Comparison of ENCODE assay signal across 12 mouse cellular contexts in genomic region chr14:57706760-57707099, GRCm38 (mm10). TPM values are rescaled to one million over a fixed set of nuclear protein-coding genes. Genes with fewer than 3 reads are reported as not detected.
DNase-seq lines count a peak whose midpoint lies in the region; ATAC-seq and TF ChIP-seq lines count a peak whose summit lies in the region.
"Had no signal": no experiment of that assay in that cellular context is flagged by ENCODE, and none has a peak within 500 bp of the region (broad histone marks: within the 10 kb centered on the region; RNA-seq: fewer than 3 reads in every experiment).

No protein-coding gene starts in this region.

- TF ChIP-seq CTCF in midbrain, postnatal 0 days (IDR thresholded peaks at IDR 0.05) = no peak

- H3K9ac ChIP-seq in kidney, embryonic 14.5 days (ENCODE audit: low read depth, low read length) = no peak overlapping the region
- H3K9ac ChIP-seq in embryonic facial prominence, embryonic 15.5 days = no peak overlapping the region
- no peak overlapping the region for H3K9ac ChIP-seq in midbrain, postnatal 0 days (replicated peaks; ENCODE audit: low read length, poor library complexity, severe bottlenecking)

- ATAC-seq in kidney, embryonic 14.5 days (ENCODE audit: low FRiP score, low TSS enrichment) = no peak
- no peak for ATAC-seq in embryonic facial prominence, embryonic 15.5 days (ENCODE audit: insufficient number of reproducible peaks, low FRiP score, low TSS enrichment, low read depth)
- peak; percentile 19; the same call in 1 of the 2 replicates for ATAC-seq in midbrain, postnatal 0 days (ENCODE audit: low FRiP score)
- ATAC-seq in activated CD4-positive, CD25-positive, alpha-beta regulatory T cell, adult 4 months = no peak

- 87% methylated on average over 4 of the region's 4 CpGs for WGBS in kidney, embryonic 14.5 days
- 66% methylated on average over 4 of the region's 4 CpGs for WGBS in embryonic facial prominence, embryonic 15.5 days
- 42% methylated on average over 4 of the region's 4 CpGs for WGBS in midbrain, postnatal 0 days

- H3K4me3 ChIP-seq in kidney, embryonic 14.5 days (ENCODE audit: low read length) = no peak overlapping the region
- no peak overlapping the region for H3K4me3 ChIP-seq in embryonic facial prominence, embryonic 15.5 days (replicated peaks)
- no peak overlapping the region for H3K4me3 ChIP-seq in midbrain, postnatal 0 days (ENCODE audit: low read depth, low read length)
- H3K4me3 ChIP-seq: erythroblast, embryonic 14.5 days; myocyte had no signal

- H3K27me3 ChIP-seq in kidney, embryonic 14.5 days (ENCODE audit: control insufficient read depth, insufficient read depth, low read length) = no peaks in the 10 kb centered on the region
- no peaks in the 10 kb centered on the region for H3K27me3 ChIP-seq in embryonic facial prominence, embryonic 15.5 days
- no peaks in the 10 kb centered on the region for H3K27me3 ChIP-seq in midbrain, postnatal 0 days (ENCODE audit: insufficient read depth, low read length)

- H3K4me1 ChIP-seq in kidney, embryonic 14.5 days (ENCODE audit: control insufficient read depth, insufficient read depth, low read length) = peaks cover 4% of the 10 kb centered on the region; the same call in 1 of the 2 replicates
- peaks cover 31% of the 10 kb centered on the region for H3K4me1 ChIP-seq in embryonic facial prominence, embryonic 15.5 days
- H3K4me1 ChIP-seq in midbrain, postnatal 0 days (ENCODE audit: insufficient read depth, low read length) = peaks cover 21% of the 10 kb centered on the region

- H3K36me3 ChIP-seq in kidney, embryonic 14.5 days (ENCODE audit: control insufficient read depth, insufficient read depth, low read length) = peaks cover 21% of the 10 kb centered on the region
- H3K36me3 ChIP-seq in embryonic facial prominence, embryonic 15.5 days = peaks cover 20% of the 10 kb centered on the region; the same call in 1 of the 2 replicates
- H3K36me3 ChIP-seq in midbrain, postnatal 0 days (ENCODE audit: insufficient read depth, low read length) = no peaks in the 10 kb centered on the region

- DNase-seq in kidney, adult 8-10 months = no peak
- DNase-seq in frontal cortex, postnatal 36 days (ENCODE audit: low spot score in 2 of 2) = peak; percentile 48 to 63
- peak; percentile 6 for DNase-seq in midbrain, postnatal 0 days (ENCODE audit: low spot score)
- DNase-seq in embryo, embryonic 10.5 days (ENCODE audit: low spot score) = no peak
- no peak for DNase-seq in testis, postnatal 14 days (ENCODE audit: low spot score)

- H3K27ac ChIP-seq in kidney, embryonic 14.5 days (ENCODE audit: low read depth, low read length) = peak overlapping the region; percentile 32; the same call in 1 of the 2 replicates
- peak overlapping the region; percentile 86 for H3K27ac ChIP-seq in embryonic facial prominence, embryonic 15.5 days (replicated peaks)
- peak overlapping the region; percentile 65 for H3K27ac ChIP-seq in midbrain, postnatal 0 days (ENCODE audit: low read depth, low read length)

- H3K9me3 ChIP-seq in kidney, embryonic 14.5 days (ENCODE audit: control insufficient read depth, low read length) = no peaks in the 10 kb centered on the region
- H3K9me3 ChIP-seq in embryonic facial prominence, embryonic 15.5 days (replicated peaks) = no peaks in the 10 kb centered on the region
- no peaks in the 10 kb centered on the region for H3K9me3 ChIP-seq in midbrain, postnatal 0 days (ENCODE audit: low read length)

- H3K4me2 ChIP-seq in kidney, embryonic 14.5 days (replicated peaks; ENCODE audit: low read depth, low read length) = no peak overlapping the region
- H3K4me2 ChIP-seq in embryonic facial prominence, embryonic 15.5 days (replicated peaks) = no peak overlapping the region
- no peak overlapping the region for H3K4me2 ChIP-seq in midbrain, postnatal 0 days (ENCODE audit: low read depth, low read length, poor library complexity, severe bottlenecking)
- H3K4me2 ChIP-seq: liver, embryonic 11.5 days had no signal

RNA-seq across cellular contexts. Expression of gene Gm49361, which starts 39.2 kb away (rescaled TPM):
- polyA plus RNA-seq in kidney, embryonic 14.5 days (2014; fragmentation: Nextera tagmentation; extraction: Ambion mirVana) = not detected in 2 replicates
- polyA plus RNA-seq in embryonic facial prominence, embryonic 15.5 days (2015; fragmentation: Nextera tagmentation; extraction: Ambion mirVana) = not detected in 2 replicates
- not detected in 2 replicates for total RNA-seq in midbrain, postnatal 0 days (2014; rRNA removed)
- not detected in 2 replicates for polyA plus RNA-seq in midbrain, postnatal 0 days (2015; fragmentation: Nextera tagmentation; extraction: Ambion mirVana)
- polyA plus RNA-seq in activated CD4-positive, CD25-positive, alpha-beta regulatory T cell, adult 4 months (2017; shearing (Covaris generic)) = not detected
- total RNA-seq: ES-E14 had no signal
- polyA plus RNA-seq: liver, embryonic 11.5 days; myocyte had no signal

RNA-seq across cellular contexts. Expression of gene Xpo4, which starts 41.5 kb away (rescaled TPM):
- polyA plus RNA-seq in kidney, embryonic 14.5 days (2014; fragmentation: Nextera tagmentation; extraction: Ambion mirVana) = 25.4 and 36.7 TPM in 2 replicates
- polyA plus RNA-seq in embryonic facial prominence, embryonic 15.5 days (2015; fragmentation: Nextera tagmentation; extraction: Ambion mirVana) = 18.8 and 20.3 TPM in 2 replicates
- total RNA-seq in midbrain, postnatal 0 days (2014; rRNA removed) = 11.3 and 19.4 TPM in 2 replicates
- polyA plus RNA-seq in midbrain, postnatal 0 days (2015; fragmentation: Nextera tagmentation; extraction: Ambion mirVana) = 6.7 and 11.7 TPM in 2 replicates
- 10 to 100 TPM; 21.2 to 28.7 TPM for polyA plus RNA-seq in activated CD4-positive, CD25-positive, alpha-beta regulatory T cell, adult 4 months (2017; shearing (Covaris generic))

RNA-seq across cellular contexts. Expression of gene Lats2, which starts 51.5 kb away (rescaled TPM):
- polyA plus RNA-seq in kidney, embryonic 14.5 days (2014; fragmentation: Nextera tagmentation; extraction: Ambion mirVana) = 12.6 and 21.5 TPM in 2 replicates
- polyA plus RNA-seq in embryonic facial prominence, embryonic 15.5 days (2015; fragmentation: Nextera tagmentation; extraction: Ambion mirVana) = 23.3 TPM in 2 replicates
- 7.7 and 8.4 TPM in 2 replicates for total RNA-seq in midbrain, postnatal 0 days (2014; rRNA removed)
- polyA plus RNA-seq in midbrain, postnatal 0 days (2015; fragmentation: Nextera tagmentation; extraction: Ambion mirVana) = 3.1 and 3.8 TPM in 2 replicates
- 10 to 100 TPM; 17.9 to 20.7 TPM for polyA plus RNA-seq in activated CD4-positive, CD25-positive, alpha-beta regulatory T cell, adult 4 months (2017; shearing (Covaris generic))

Comparison
In these comparisons a context has a peak if more than half of its experiments do, and no peak if none do; other contexts are left out.
1. H3K27ac ChIP-seq: peak in every context shown above with its lines; median percentile 86 in embryonic facial prominence, embryonic 15.5 days; 65 in midbrain, postnatal 0 days; 32 in kidney, embryonic 14.5 days.
2. DNase-seq: peak in frontal cortex, postnatal 36 days (2 of 2) and midbrain, postnatal 0 days (single experiment); none in kidney, adult 8-10 months (0 of 2), embryo, embryonic 10.5 days (single experiment) and testis, postnatal 14 days (single experiment).